8 mouse cellular contexts compared by ENCODE assay signal in genomic region chr3:95972251-95972872, GRCm38 (mm10). TPM values are rescaled to one million over a fixed set of nuclear protein-coding genes. Genes with fewer than 3 reads are reported as not detected.
DNase-seq lines count a peak whose midpoint lies in the region; ATAC-seq and TF ChIP-seq lines count a peak whose summit lies in the region.
"Had no signal": no experiment of that assay in that cellular context is flagged by ENCODE, and none has a peak within 500 bp of the region (broad histone marks: within the 10 kb centered on the region; RNA-seq: fewer than 3 reads in every experiment).

No protein-coding gene starts in this region.

- 0 out of 2 replicates have a peak, but pooled peaks cover 2% of the 10 kb centered on the region for H3K27me3 ChIP-seq in heart, embryonic 16.5 days (ENCODE audit: control insufficient read depth, insufficient read depth, low read length)
- H3K27me3 ChIP-seq in liver, postnatal 0 days (ENCODE audit: insufficient read depth, low read length), result peaks cover 23% of the 10 kb centered on the region

- H3K9me3 ChIP-seq in heart, embryonic 16.5 days (replicated peaks; ENCODE audit: control insufficient read depth, low read length), result no peaks in the 10 kb centered on the region
- no peaks in the 10 kb centered on the region for H3K9me3 ChIP-seq in liver, postnatal 0 days (ENCODE audit: low read length)

- no peak for ATAC-seq in heart, embryonic 16.5 days (replicated peaks; ENCODE audit: extremely low read depth, insufficient read depth, low FRiP score)
- ATAC-seq in liver, postnatal 0 days, result no peak; the same call in 1 of the 2 replicates

- H3K36me3 ChIP-seq in heart, embryonic 16.5 days (ENCODE audit: control insufficient read depth, insufficient read depth), result no peaks in the 10 kb centered on the region
- H3K36me3 ChIP-seq in liver, postnatal 0 days (replicated peaks; ENCODE audit: insufficient read depth, low read length), result no peaks in the 10 kb centered on the region

- no peak for TF ChIP-seq CTCF in liver, postnatal 0 days (IDR thresholded peaks at IDR 0.05; ENCODE audit: low read depth)

- peak overlapping the region; percentile 33 for H3K4me3 ChIP-seq in heart, embryonic 16.5 days (ENCODE audit: low read length)
- 0 out of 2 replicates have a peak overlapping the region, but pooled peaks have one; percentile 22 for H3K4me3 ChIP-seq in liver, postnatal 0 days (ENCODE audit: low read depth, low read length)

- H3K4me2 ChIP-seq in heart, embryonic 16.5 days (ENCODE audit: low read depth, low read length), result peak overlapping the region; percentile 57
- peak overlapping the region; percentile 49 for H3K4me2 ChIP-seq in liver, postnatal 0 days (ENCODE audit: low read depth, low read length)

- peaks cover 21% of the 10 kb centered on the region for H3K4me1 ChIP-seq in heart, embryonic 16.5 days (ENCODE audit: control insufficient read depth, insufficient read depth, low read length)
- H3K4me1 ChIP-seq in liver, postnatal 0 days (ENCODE audit: insufficient read depth), result peaks cover 6% of the 10 kb centered on the region; the same call in 1 of the 2 replicates

- peak; percentile 86 for DNase-seq in A20 (ENCODE audit: low read depth, low spot score)
- DNase-seq in B cell, adult 2 months, result peak; percentile 68 to 69
- no peak for DNase-seq in liver, postnatal 0 days
- no peak for DNase-seq in adrenal gland, postnatal 36 days
- DNase-seq in layer of hippocampus, adult 8-10 months (ENCODE audit: low spot score in 2 of 2), result no peak
- DNase-seq in cerebellum, adult 9-10 months, result no peak
- DNase-seq: cerebellum, adult 18-20 months had no signal

- H3K9ac ChIP-seq in heart, embryonic 16.5 days (ENCODE audit: low read length), result peak overlapping the region; percentile 61
- H3K9ac ChIP-seq in liver, postnatal 0 days (replicated peaks), result peak overlapping the region; percentile 53

- TF ChIP-seq EP300 in liver, postnatal 0 days (IDR thresholded peaks at IDR 0.05; ENCODE audit: low read depth), result 0 out of 2 replicates have a peak, but pooled peaks have one; percentile 20

- WGBS in heart, embryonic 16.5 days, result 78% methylated on average over 12 of the region's 12 CpGs
- WGBS in liver, postnatal 0 days (ENCODE audit: insufficient replicate concordance), result 55% methylated on average over 12 of the region's 12 CpGs

- peak overlapping the region; percentile 47 for H3K27ac ChIP-seq in heart, embryonic 16.5 days (ENCODE audit: low read length)
- H3K27ac ChIP-seq in liver, postnatal 0 days (ENCODE audit: low read depth), result peak overlapping the region; percentile 81

RNA-seq across cellular contexts. Expression of gene Plekho1, which starts 23.4 kb away (rescaled TPM):
- 63.3 and 67.1 TPM in 2 replicates for polyA plus RNA-seq in heart, embryonic 16.5 days (2015; fragmentation: Nextera tagmentation; extraction: Ambion mirVana)
- 10.7 and 11.7 TPM in 2 replicates for polyA plus RNA-seq in liver, postnatal 0 days (2015; fragmentation: Nextera tagmentation; extraction: Ambion mirVana)
- 10 to 100 TPM; 18.5 to 29.8 TPM for total RNA-seq in adrenal gland, postnatal 36 days (2021)
- total RNA-seq in layer of hippocampus, adult 8-10 months (2022), result 10 to 100 TPM; 42.0 to 70.1 (median 52.4) TPM

RNA-seq across cellular contexts. Expression of gene Anp32e, which starts 43.3 kb away (rescaled TPM):
- 188 and 233 TPM in 2 replicates for polyA plus RNA-seq in heart, embryonic 16.5 days (2015; fragmentation: Nextera tagmentation; extraction: Ambion mirVana)
- polyA plus RNA-seq in liver, postnatal 0 days (2015; fragmentation: Nextera tagmentation; extraction: Ambion mirVana), result 92.0 and 98.4 TPM in 2 replicates
- 10 to 100 TPM; 91.6 to 99.3 TPM for total RNA-seq in adrenal gland, postnatal 36 days (2021)
- 10 to 100 TPM; 68.6 to 95.5 (median 95.0) TPM for total RNA-seq in layer of hippocampus, adult 8-10 months (2022)

Comparison
In these comparisons a context has a peak if more than half of its experiments do, and no peak if none do; other contexts are left out.
1. DNase-seq: peak in A20 (single experiment) and B cell, adult 2 months (2 of 2); none in liver, postnatal 0 days (single experiment), adrenal gland, postnatal 36 days (0 of 2), layer of hippocampus, adult 8-10 months (0 of 2) and cerebellum, adult 9-10 months (single experiment).